Mouse (Mus musculus) lung, embryonic 15.5 days (tissue): ENCODE data around the gene Cnot10. TPM values are rescaled to one million over a fixed set of nuclear protein-coding genes. Genes with fewer than 3 reads are reported as not detected.

Source experiments
- ATAC-seq: fragments of 200-750 bp; cut with Nextera tagmentation; 2 replicates; pipeline ENCODE4 v1.8.0; 2017; ENCODE audit warnings: moderate number of reproducible peaks, borderline replicate concordance; ENCODE audit not compliant: low FRiP score, low TSS enrichment; ENCODE audit errors: extremely low read depth
- H3K27ac ChIP-seq: fragments of 300-500 bp; sonication (generic); 2 replicates; pipeline ENCODE4 v1.5.1; 2015; ENCODE audit warnings: moderate library complexity, mild to moderate bottlenecking, inconsistent platforms
- H3K27me3 ChIP-seq: fragments of 300-500 bp; sonication (generic); 2 replicates; pipeline ENCODE4 v1.6.1; 2015; ENCODE audit warnings: inconsistent platforms
- H3K36me3 ChIP-seq: fragments of 300-500 bp; sonication (generic); 2 replicates; pipeline ENCODE4 v1.6.1; 2015; ENCODE audit warnings: inconsistent platforms
- H3K4me1 ChIP-seq: fragments of 300-500 bp; sonication (generic); 2 replicates; pipeline ENCODE4 v1.6.1; 2015; ENCODE audit warnings: inconsistent platforms
- H3K4me2 ChIP-seq: fragments of 300-500 bp; sonication (generic); 2 replicates; pipeline ENCODE4 v1.6.1; 2015; ENCODE audit warnings: inconsistent platforms, mild to moderate bottlenecking, moderate library complexity
- H3K4me3 ChIP-seq: fragments of 300-500 bp; sonication (generic); 2 replicates; pipeline ENCODE4 v1.5.1; 2015; ENCODE audit warnings: mild to moderate bottlenecking, inconsistent platforms
- H3K9ac ChIP-seq: fragments of 300-500 bp; sonication (generic); 2 replicates; pipeline ENCODE4 v1.6.1; 2015; ENCODE audit warnings: inconsistent platforms
- H3K9me3 ChIP-seq: fragments of 300-500 bp; sonication (generic); 2 replicates; pipeline ENCODE4 v1.6.1; 2016; ENCODE audit warnings: inconsistent platforms
- WGBS: fragments of 180-500 bp; shearing (Covaris S2); methylation state at CpG from one replicate; pipeline ENCODE4 v1.1.7; 2015; 5-methylcytosine and 5-hydroxymethylcytosine counted together
- polyA plus RNA-seq: library from polyadenylated mRNA; unstranded; fragments of >200 nt; fragmentation: Nextera tagmentation; extraction: Ambion mirVana; gene quantifications from 2 replicates; pipeline ENCODE4 v1.2.1, GENCODE M21; 2015

Gene Cnot10
- polyA plus RNA-seq, 1 experiment from 2014 or later, result 65.3 TPM

DNA sequence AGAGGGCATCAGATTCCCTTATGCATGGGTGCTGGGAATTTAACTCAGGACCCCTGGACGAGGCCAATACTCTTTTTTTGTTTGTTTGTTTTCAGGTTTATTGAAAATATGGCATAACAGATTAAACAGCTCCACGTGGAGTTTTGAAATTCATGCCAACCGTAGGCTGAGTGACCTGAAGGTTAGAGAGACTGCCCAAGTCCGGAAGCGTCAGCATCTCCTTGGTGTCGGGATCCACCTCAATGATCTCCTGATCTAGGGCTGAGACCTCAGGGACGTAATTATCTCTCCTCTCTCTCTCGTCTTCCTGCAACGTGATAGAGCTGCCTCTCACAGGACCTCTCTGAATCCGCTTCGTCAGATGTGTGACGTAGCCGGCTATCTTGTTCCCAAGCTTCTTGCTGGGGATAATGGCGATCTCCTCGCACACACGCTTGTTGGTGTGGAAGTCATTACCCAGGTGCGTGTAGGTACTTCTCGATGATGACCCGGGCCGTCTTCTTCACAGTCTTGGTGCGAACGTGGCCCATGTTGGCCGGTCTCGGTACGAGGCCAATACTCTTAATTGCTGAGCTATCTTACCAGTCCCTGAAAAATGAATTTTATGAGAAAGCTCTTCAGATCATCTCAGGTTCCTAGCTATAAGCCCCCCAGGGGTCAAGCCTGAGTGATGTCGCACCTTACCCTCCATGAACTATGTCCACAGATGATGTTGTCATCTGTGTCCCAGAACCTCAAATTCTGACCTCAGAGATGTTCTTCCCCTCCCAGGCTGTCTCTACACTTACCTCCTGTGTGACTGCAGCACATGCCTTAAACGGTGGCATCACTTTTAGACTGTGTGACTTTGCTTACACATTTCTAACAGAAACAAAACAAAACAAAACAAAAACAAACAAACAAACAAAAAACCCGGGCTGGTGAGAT, 7.8 kb upstream of the Cnot10 start:
- H3K4me2 ChIP-seq, result no peak overlapping the region
- H3K27me3 ChIP-seq, result peaks cover 17% of the 10 kb centered on the region
- no peaks in the 10 kb centered on the region for H3K9me3 ChIP-seq
- H3K4me1 ChIP-seq, result no peaks in the 10 kb centered on the region
- no peak overlapping the region for H3K4me3 ChIP-seq
- no peak overlapping the region for H3K27ac ChIP-seq
- WGBS, result 77% methylated on average over 28 of the region's 28 CpGs
- ATAC-seq, result no peak
- no peaks in the 10 kb centered on the region for H3K36me3 ChIP-seq
- no peak overlapping the region for H3K9ac ChIP-seq

DNA sequence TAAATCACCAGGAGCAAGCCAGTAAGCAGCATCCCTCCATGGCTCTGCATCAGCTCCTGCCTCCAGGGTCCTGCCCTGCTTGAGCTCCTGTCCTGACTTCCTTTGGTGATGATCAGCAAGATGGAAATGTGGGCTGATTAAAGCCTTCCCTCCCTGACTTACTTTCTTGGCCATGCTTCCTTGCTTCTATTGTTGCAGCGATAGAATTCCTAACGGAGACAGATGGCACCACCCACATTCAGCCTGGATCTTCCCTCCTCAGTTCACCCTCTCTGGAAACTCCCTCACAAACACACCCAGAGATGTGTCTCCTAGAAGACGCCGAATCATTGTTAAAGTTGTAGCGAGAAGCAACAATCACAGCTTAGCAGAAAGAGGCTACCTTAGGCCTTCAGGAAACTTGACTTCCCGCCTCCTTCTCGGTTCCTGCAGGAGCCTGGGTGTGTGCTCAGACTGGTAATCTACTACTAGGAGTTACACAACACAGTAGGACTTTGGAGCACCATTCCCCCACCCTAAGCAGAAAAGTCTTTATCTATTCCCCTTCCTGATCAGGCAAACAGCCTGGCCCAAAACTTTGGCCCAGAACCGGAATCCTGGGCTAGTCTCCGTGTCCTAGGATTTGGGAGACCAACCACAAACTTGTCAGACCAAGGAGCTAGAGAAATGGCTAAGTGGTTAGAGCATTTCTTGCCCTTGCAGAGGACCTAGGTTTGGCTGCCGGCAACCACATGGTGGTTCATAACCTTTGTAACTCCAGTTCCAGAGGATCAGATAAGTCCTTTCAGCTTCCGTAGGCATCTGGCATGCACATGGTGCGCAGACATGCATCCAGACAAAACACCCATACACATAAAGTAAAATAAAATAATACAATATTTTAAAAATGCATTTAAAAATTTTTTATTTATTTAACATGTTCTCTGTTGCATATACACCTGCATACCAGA, 6.8 kb upstream of the Cnot10 start:
- Histone ChIP-seq H3K4me2 (no peak overlapping the region), H3K27ac (no peak overlapping the region), H3K9me3 (no peaks in the 10 kb centered on the region), H3K4me3 (no peak overlapping the region), H3K4me1 (no peaks in the 10 kb centered on the region), H3K36me3 (no peaks in the 10 kb centered on the region), H3K9ac (no peak overlapping the region), H3K27me3 (peaks cover 18% of the 10 kb centered on the region)
- no peak for ATAC-seq
- WGBS, result 89% methylated on average over 12 of the region's 12 CpGs

- no peaks in the 10 kb centered on the region for H3K9me3 ChIP-seq
- peak overlapping the region; percentile 87 for H3K27ac ChIP-seq
- H3K9ac ChIP-seq, result peak overlapping the region; percentile 79
- WGBS, result 9% methylated on average over 18 of the region's 18 CpGs
- peak overlapping the region; percentile 79 for H3K4me3 ChIP-seq
- H3K36me3 ChIP-seq, result no peaks in the 10 kb centered on the region
- H3K4me2 ChIP-seq, result peak overlapping the region; percentile 84
- no peak for ATAC-seq
- H3K27me3 ChIP-seq, result peaks cover 22% of the 10 kb centered on the region
- peaks cover 16% of the 10 kb centered on the region for H3K4me1 ChIP-seq
Measured at GRCm38 (mm10) chr9:114639186-114639748, 717 bp downstream of the Cnot10 start.

- ATAC-seq, result no peak
- 88% methylated on average over 3 of the region's 3 CpGs for WGBS
Measured at GRCm38 (mm10) chr9:114636751-114637150, 3.2 kb downstream of the Cnot10 start.

GRCm38 (mm10) chr9:114636150-114636549, 3.8 kb downstream of the Cnot10 start:
- Histone ChIP-seq H3K9me3 (no peaks in the 10 kb centered on the region), H3K27me3 (0 out of 2 replicates have a peak, but pooled peaks cover 2% of the 10 kb centered on the region), H3K4me3 (no peak overlapping the region), H3K4me2 (no peak overlapping the region), H3K27ac (no peak overlapping the region), H3K4me1 (peaks cover 19% of the 10 kb centered on the region), H3K36me3 (0 out of 2 replicates have a peak, but pooled peaks cover 2% of the 10 kb centered on the region), H3K9ac (no peak overlapping the region)
- ATAC-seq, result no peak
- WGBS, result 93% methylated on average over 4 of the region's 4 CpGs

More at GRCm38 (mm10) chr9:114636751-114637150, 3.2 kb downstream of the Cnot10 start:
- no peak overlapping the region for H3K4me3 ChIP-seq
- H3K9me3 ChIP-seq, result no peaks in the 10 kb centered on the region
- H3K36me3 ChIP-seq, result 0 out of 2 replicates have a peak, but pooled peaks cover 2% of the 10 kb centered on the region
- H3K4me1 ChIP-seq, result peaks cover 19% of the 10 kb centered on the region
- no peak overlapping the region for H3K4me2 ChIP-seq
- H3K9ac ChIP-seq, result no peak overlapping the region
- H3K27ac ChIP-seq, result no peak overlapping the region
- 0 out of 2 replicates have a peak, but pooled peaks cover 6% of the 10 kb centered on the region for H3K27me3 ChIP-seq

DNA sequence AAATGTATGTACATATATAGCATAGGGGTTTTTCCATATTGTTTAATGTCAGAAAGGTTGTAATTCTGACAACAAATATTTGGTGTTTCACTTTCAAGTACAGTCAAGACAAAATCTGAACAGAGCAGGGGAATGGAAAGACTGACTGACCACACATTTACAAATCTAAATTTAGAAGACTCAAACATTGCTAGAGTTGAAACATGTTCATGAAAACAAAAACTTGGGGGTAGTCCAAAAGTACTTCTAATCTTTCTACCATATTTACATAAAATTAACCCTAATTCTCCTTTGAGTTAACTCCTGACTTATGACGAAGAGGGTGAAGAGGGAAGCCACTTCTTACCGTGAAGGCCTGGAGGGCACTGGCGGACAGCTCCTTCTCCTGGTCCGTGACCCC, 7.7 kb downstream of the Cnot10 start:
- Histone ChIP-seq H3K27ac (peak overlapping the region; percentile 21), H3K9ac (no peak overlapping the region), H3K4me2 (no peak overlapping the region), H3K4me3 (no peak overlapping the region), H3K36me3 (peaks cover 24% of the 10 kb centered on the region), H3K4me1 (0 out of 2 replicates have a peak, but pooled peaks cover 3% of the 10 kb centered on the region), H3K27me3 (no peaks in the 10 kb centered on the region), H3K9me3 (no peaks in the 10 kb centered on the region)
- no peak for ATAC-seq
- 51% methylated on average over 4 of the region's 4 CpGs for WGBS

DNA sequence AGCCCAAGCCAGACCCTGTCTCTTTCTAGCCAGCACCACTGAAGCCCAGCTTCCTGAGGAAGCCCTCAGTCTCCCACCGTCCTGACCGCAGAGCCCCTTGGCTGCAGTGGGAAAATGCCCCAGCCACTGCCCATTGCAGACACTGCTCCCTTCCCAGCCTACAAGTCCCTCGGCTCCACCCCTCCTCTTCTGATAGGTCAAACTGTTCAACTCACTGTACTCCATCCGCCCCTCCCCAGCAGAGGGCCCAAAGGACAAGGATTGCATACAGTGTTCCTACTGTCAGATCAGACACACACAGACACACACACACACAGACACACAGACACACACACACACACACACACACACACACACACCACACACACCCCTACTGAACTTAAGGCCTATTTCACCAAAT, 13.3 kb downstream of the Cnot10 start:
- no peak for ATAC-seq
- Histone ChIP-seq H3K36me3 (peaks cover 68% of the 10 kb centered on the region), H3K9me3 (no peaks in the 10 kb centered on the region), H3K4me3 (no peak overlapping the region), H3K27me3 (no peaks in the 10 kb centered on the region), H3K4me2 (no peak overlapping the region), H3K9ac (no peak overlapping the region), H3K4me1 (no peaks in the 10 kb centered on the region), H3K27ac (no peak overlapping the region)
- 63% methylated on average over 4 of the region's 4 CpGs for WGBS

DNA sequence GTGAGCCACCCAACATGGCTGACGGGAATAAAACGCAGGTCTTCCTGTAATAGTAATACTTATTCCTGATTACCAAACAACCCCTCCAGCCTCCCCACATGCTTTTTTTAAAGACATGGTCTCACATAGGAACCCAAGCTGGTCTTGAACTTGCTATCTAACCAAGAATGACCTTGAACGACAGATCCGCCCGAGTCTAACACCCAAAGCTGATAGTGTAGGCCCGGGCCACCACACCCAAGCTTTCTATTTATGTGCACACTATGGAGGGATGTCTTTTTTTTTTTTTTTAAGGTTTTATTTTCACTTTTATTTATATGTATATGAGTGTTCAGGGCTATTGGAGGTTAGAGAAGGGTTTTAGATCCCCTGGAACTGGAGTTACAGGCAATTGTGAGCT, 15.8 kb downstream of the Cnot10 start:
- Histone ChIP-seq H3K27ac (no peak overlapping the region), H3K36me3 (peaks cover 77% of the 10 kb centered on the region), H3K4me1 (no peaks in the 10 kb centered on the region), H3K4me3 (no peak overlapping the region), H3K9ac (no peak overlapping the region), H3K4me2 (no peak overlapping the region), H3K27me3 (no peaks in the 10 kb centered on the region), H3K9me3 (no peaks in the 10 kb centered on the region)
- no peak for ATAC-seq
- WGBS, result 90% methylated on average over 6 of the region's 6 CpGs

- H3K36me3 ChIP-seq, result peaks cover 68% of the 10 kb centered on the region
- H3K4me1 ChIP-seq, result no peaks in the 10 kb centered on the region
- no peak overlapping the region for H3K27ac ChIP-seq
- 83% methylated on average over 5 of the region's 5 CpGs for WGBS
- H3K4me2 ChIP-seq, result no peak overlapping the region
- ATAC-seq, result no peak
- H3K27me3 ChIP-seq, result no peaks in the 10 kb centered on the region
- no peak overlapping the region for H3K4me3 ChIP-seq
- H3K9me3 ChIP-seq, result no peaks in the 10 kb centered on the region
- H3K9ac ChIP-seq, result no peak overlapping the region
Measured at GRCm38 (mm10) chr9:114621149-114621548, 18.8 kb downstream of the Cnot10 start.

DNA sequence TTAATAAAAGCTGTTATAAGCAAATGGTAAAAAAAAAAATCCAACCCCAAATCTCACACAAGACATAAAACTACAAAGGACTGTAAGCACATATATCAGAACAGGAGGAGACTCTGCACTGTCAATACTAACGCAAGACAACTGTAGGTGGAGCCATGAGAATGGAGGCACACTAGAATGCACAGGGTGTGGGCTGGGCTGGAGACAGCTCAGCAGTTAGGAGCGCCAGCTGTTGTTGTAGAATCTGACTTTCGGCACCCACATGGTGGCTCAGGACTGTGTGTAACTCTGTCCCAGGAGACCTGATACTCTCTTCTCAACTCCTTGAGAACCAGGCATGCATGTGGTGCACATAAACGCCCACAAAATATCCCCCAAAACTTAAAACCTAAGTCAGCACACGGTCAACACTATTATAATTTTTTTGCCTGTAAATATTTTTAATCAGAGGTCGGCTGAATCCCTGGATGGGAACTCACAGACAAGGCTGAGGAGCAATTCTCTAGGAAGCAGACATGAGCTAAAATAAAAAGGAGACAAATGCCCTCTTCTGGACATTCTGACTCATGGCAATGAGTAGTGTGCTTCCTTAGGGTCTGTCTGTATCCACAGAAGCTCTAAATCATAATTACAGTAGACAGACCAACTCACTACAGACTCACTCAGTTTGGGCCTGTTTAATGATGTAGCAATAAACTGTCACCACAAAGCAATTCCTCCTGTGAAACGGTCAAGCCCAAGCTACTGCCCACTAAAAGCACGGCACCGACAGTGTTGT, 25.6 kb downstream of the Cnot10 start:
- WGBS, result 80% methylated on average over 9 of the region's 9 CpGs
- H3K36me3 ChIP-seq, result peaks cover 70% of the 10 kb centered on the region
- ATAC-seq, result no peak

GRCm38 (mm10) chr9:114613026-114613425, 27.0 kb downstream of the Cnot10 start:
- 86% methylated on average over 4 of the region's 4 CpGs for WGBS
- H3K27ac ChIP-seq, result no peak overlapping the region

More for the DNA sequence above, 25.6 kb downstream of the Cnot10 start:
- Histone ChIP-seq H3K27me3 (no peaks in the 10 kb centered on the region), H3K4me1 (no peaks in the 10 kb centered on the region), H3K4me3 (no peak overlapping the region), H3K9ac (no peak overlapping the region), H3K27ac (no peak overlapping the region), H3K9me3 (no peaks in the 10 kb centered on the region), H3K4me2 (no peak overlapping the region)

More at GRCm38 (mm10) chr9:114613026-114613425, 27.0 kb downstream of the Cnot10 start:
- ATAC-seq, result no peak
- Histone ChIP-seq H3K4me1 (no peaks in the 10 kb centered on the region), H3K4me3 (no peak overlapping the region), H3K4me2 (no peak overlapping the region), H3K9ac (no peak overlapping the region), H3K36me3 (peaks cover 78% of the 10 kb centered on the region), H3K9me3 (no peaks in the 10 kb centered on the region), H3K27me3 (no peaks in the 10 kb centered on the region)
